Mouse (Mus musculus) kidney, adult 2 months (tissue): ENCODE data around the gene Slc29a1.

ENCODE experiments used
- CTCF ChIP-seq: fragments of 200-500 bp; conservative IDR thresholded peaks from 2 replicates; pipeline ENCODE4 v1.5.1; 2011; ENCODE audit warnings: low read depth, mild to moderate bottlenecking, control low read depth, low read length, moderate library complexity, mixed read lengths; ENCODE audit not compliant: insufficient read depth, insufficient read length
- POLR2A ChIP-seq: fragments of 200-500 bp; IDR thresholded peaks from one replicate; pipeline ENCODE4 v1.6.1; 2011; ENCODE audit warnings: low read depth, low read length, control low read depth

DNA sequence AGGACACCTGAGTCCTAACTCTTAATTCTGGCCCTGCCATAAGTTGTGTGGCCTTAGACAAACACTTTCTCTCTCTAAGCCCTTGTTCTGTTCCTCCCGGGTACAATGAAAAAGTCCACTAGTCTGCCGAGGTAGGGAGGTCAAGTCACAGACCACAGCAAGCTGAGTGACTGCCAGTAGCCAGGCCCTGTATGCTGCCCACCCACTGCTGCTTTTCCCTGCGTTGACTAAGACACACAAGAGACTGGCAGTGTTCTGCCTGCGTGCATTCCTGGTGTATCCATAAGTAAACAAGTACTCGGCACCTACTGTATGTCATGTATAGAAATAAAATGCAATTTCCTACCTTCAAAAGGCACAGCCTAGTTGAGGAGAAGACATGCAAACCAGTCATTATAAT lies 49.2 kb downstream of the Slc29a1 start:
- no peak for TF ChIP-seq CTCF
- TF ChIP-seq POLR2A: no peak
